Mouse (Mus musculus) forebrain, postnatal 0 days (tissue): ENCODE measurements around the gene Cgas. TPM values are rescaled to one million over a fixed set of nuclear protein-coding genes. Genes with fewer than 3 reads are reported as not detected.

ENCODE experiments used
- ATAC-seq: fragments of 200-750 bp; cut with Nextera tagmentation; 2 replicates; pipeline ENCODE4 v1.8.0; 2017; ENCODE audit warnings: mild to moderate bottlenecking, moderate library complexity
- DNase-seq: peaks from one replicate; pipeline ENCODE4 v3.0.0-alpha.2; 2015
- H3K27ac ChIP-seq: fragments of 300-500 bp; sonication (generic); 2 replicates; pipeline ENCODE4 v1.5.1; 2014; ENCODE audit warnings: low read depth, mild to moderate bottlenecking, antibody characterized with exemption, low read length, moderate library complexity, mixed read lengths
- H3K27me3 ChIP-seq: fragments of 300-500 bp; sonication (generic); 2 replicates; pipeline ENCODE4 v1.6.1; 2014; ENCODE audit warnings: mild to moderate bottlenecking, low read length, mixed read lengths; ENCODE audit not compliant: insufficient read depth
- H3K36me3 ChIP-seq: fragments of 300-500 bp; sonication (generic); 2 replicates; pipeline ENCODE4 v1.6.1; 2014; ENCODE audit warnings: mild to moderate bottlenecking, moderate library complexity; ENCODE audit not compliant: insufficient read depth
- H3K4me1 ChIP-seq: fragments of 300-500 bp; sonication (generic); 2 replicates; pipeline ENCODE4 v1.6.1; 2014; ENCODE audit warnings: antibody characterized with exemption; ENCODE audit not compliant: insufficient read depth
- H3K4me2 ChIP-seq: fragments of 300-500 bp; sonication (generic); 2 replicates; pipeline ENCODE4 v1.6.1; 2014; ENCODE audit warnings: low read depth, mild to moderate bottlenecking, moderate library complexity
- H3K4me3 ChIP-seq: fragments of 300-500 bp; sonication (generic); 2 replicates; pipeline ENCODE4 v1.5.1; 2014; ENCODE audit warnings: low read depth, low read length, mixed read lengths
- H3K9ac ChIP-seq: fragments of 300-500 bp; sonication (generic); 2 replicates; pipeline ENCODE4 v1.6.1; 2014; ENCODE audit warnings: mild to moderate bottlenecking
- H3K9me3 ChIP-seq: fragments of 300-500 bp; sonication (generic); 2 replicates; pipeline ENCODE4 v1.6.1; 2016; ENCODE audit warnings: low read length
- CTCF ChIP-seq: sonication (generic); IDR thresholded peaks from 2 replicates; pipeline ENCODE4 v1.5.1; 2016; ENCODE audit warnings: antibody characterized with exemption, control low read depth, low read depth
- WGBS: fragments of 180-500 bp; shearing (Covaris S2); extraction: QIAGEN DNeasy Blood & Tissue Kit; methylation state at CpG from one replicate; pipeline ENCODE4 v1.1.7; 2014; 5-methylcytosine and 5-hydroxymethylcytosine counted together
- polyA plus RNA-seq: library from polyadenylated mRNA; unstranded; fragments of >200 nt; fragmentation: Nextera tagmentation; extraction: Ambion mirVana; gene quantifications from 2 replicates; pipeline ENCODE4 v1.2.1, GENCODE M21; 2015
- total RNA-seq: library from RNA; depleted of rRNA; stranded (reverse); fragments of >200 nt; gene quantifications from 2 replicates; pipeline ENCODE4 v1.2.3, GENCODE M21; 2014

The Cgas gene
- total and polyA plus RNA-seq, 2 experiments from 2014 or later = 0.47 to 0.90 TPM

DNA sequence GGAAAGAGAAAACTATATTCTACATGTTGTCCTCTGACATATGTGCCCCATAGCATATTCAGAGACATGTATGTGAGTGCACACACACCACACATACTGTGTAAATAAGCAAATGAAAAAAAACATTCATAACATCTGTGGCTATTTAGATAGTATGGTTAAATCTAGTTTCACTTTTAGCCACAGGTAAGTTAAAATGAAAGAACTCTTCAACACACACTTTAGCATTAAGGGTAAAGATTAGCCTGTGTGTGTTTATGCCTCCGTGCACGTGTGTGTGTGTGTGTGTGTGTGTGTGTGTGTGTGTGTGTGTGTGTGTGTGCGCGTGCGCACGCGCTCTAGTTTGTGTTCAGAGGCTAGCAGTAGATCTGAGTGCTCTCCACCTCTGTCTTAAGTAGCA is 41.4 kb downstream of the Cgas start:
- Histone ChIP-seq H3K4me2 (no peak overlapping the region), H3K9ac (no peak overlapping the region), H3K36me3 (no peaks in the 10 kb centered on the region), H3K9me3 (no peaks in the 10 kb centered on the region), H3K27ac (no peak overlapping the region), H3K27me3 (peaks cover 11% of the 10 kb centered on the region; the same call in 1 of the 2 replicates), H3K4me3 (no peak overlapping the region), H3K4me1 (no peaks in the 10 kb centered on the region)
- no peak for DNase-seq
- no peak for TF ChIP-seq CTCF
- ATAC-seq = no peak
- 86% methylated on average over 7 of the region's 7 CpGs for WGBS

DNA sequence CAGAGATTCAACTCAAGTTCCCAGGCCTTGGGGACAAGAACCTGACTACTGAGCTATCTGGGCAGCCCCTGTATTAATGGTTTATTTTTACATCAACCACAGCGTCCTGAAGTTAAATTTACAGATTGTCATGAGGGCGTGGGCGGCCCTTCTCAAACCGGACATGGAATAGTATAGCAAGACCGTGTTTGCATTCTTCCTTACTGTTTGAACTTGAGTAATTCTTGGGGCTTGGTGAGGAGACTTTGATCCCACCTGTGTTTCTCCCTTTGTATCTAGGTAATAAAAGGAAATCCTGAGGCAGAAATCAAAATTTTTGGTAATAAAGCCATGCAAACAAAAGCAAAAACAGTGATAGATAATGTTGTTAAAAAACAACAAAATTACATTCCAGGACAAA is 42.5 kb downstream of the Cgas start:
- Histone ChIP-seq H3K9me3 (no peaks in the 10 kb centered on the region), H3K4me1 (no peaks in the 10 kb centered on the region), H3K9ac (no peak overlapping the region), H3K4me3 (no peak overlapping the region), H3K36me3 (no peaks in the 10 kb centered on the region), H3K27me3 (peaks cover 22% of the 10 kb centered on the region), H3K4me2 (no peak overlapping the region), H3K27ac (no peak overlapping the region)
- TF ChIP-seq CTCF = no peak
- WGBS = 86% methylated on average over 5 of the region's 5 CpGs
- no peak for ATAC-seq
- DNase-seq = no peak

DNA sequence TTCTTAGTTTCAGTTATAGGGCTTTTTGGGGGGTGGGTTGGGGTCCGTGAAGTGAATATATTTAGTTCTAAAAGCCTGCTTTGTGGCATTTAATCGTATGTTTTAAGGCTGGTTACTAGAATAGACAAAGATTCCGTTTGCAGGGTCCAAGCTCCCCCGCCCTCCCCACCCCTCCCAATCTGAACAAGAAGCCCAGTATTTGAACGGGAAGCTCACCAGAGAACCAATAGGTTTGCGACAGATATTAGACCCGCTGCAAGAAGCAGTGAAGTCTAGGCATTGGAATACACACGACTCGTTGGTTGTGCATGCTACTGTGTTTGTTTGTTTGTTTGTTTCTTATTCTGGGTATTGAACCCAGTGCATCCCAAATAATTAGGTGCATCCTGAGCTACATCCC is 46.5 kb downstream of the Cgas start:
- H3K27ac ChIP-seq = no peak overlapping the region
- WGBS = 59% methylated on average over 9 of the region's 9 CpGs
- no peak overlapping the region for H3K4me3 ChIP-seq
- H3K27me3 ChIP-seq = peaks cover 44% of the 10 kb centered on the region
- H3K9ac ChIP-seq = no peak overlapping the region
- H3K4me2 ChIP-seq = no peak overlapping the region; the same call in 1 of the 2 replicates
- no peak for TF ChIP-seq CTCF
- H3K4me1 ChIP-seq = no peaks in the 10 kb centered on the region
- ATAC-seq (no peak), DNase-seq (no peak)
- no peaks in the 10 kb centered on the region for H3K9me3 ChIP-seq
- H3K36me3 ChIP-seq = no peaks in the 10 kb centered on the region

DNA sequence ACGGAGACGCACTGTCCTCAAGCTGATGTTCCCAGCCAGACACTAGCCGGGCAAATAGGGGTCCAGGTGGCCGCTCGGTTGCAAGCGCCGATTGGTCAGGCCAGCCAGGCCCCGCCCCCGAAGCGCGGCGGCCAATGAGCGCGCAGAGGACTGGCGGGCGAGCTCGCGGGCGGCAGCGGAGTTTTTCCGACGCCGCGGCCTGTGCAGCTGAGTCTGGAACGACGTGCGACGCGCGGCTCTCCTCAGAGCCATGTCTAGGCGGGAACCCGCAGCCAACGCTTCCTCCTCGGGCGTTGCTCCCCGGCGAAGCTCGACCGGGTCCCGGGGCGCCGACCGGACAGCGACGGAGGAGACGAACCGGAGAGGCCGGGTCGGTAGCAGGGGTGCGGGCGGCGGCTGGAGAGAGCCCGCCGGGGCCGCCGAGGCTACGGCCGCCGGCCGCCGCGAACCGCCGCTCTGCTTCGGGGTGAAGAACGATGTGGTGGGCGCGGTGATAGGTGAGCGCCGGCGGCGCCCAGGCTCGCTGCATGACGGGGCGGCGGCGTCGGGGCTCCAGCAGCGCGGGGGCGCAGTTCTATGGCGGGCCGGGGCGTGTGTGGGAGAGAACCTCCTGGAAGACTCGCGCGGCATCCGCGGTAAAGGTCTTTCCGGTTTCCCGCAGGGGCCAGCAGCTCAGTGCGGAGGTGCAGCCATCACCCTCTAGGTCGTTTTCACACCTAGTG is 47.2 kb downstream of the Cgas start, which contains the start of gene Ddx43:
Gene Ddx43, plus strand, starts transcription at position 148 of the 722 bp plus-strand sequence.
- peaks cover 44% of the 10 kb centered on the region for H3K27me3 ChIP-seq

DNA sequence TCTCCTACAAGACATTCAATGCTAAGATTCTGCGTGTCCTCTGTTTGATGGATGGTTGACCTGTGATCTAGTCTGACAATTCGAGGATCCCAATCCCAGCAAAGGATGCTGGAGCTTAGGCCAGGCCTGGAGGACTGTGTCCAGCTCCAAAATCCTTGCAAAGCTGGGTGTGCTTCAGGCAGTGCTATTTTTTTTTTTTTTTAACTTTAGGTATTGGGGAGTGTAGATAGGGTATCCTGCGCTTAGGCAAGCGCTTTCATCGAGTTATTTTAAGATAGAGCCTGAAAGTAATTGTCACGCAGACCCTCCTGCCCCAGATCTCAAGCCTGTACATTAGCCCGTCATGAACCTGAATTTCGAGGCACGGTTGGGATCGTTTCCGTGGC is 47.8 kb downstream of the Cgas start:
- Histone ChIP-seq H3K4me1 (no peaks in the 10 kb centered on the region), H3K9ac (no peak overlapping the region), H3K4me3 (peak overlapping the region; percentile 37), H3K4me2 (peak overlapping the region; percentile 49), H3K9me3 (no peaks in the 10 kb centered on the region), H3K36me3 (no peaks in the 10 kb centered on the region), H3K27me3 (peaks cover 44% of the 10 kb centered on the region), H3K27ac (no peak overlapping the region)
- 38% methylated on average over 11 of the region's 11 CpGs for WGBS
- DNase-seq = no peak
- no peak; the same call in 1 of the 2 replicates for ATAC-seq
- TF ChIP-seq CTCF = no peak

More for the DNA sequence above, 47.2 kb downstream of the Cgas start, which contains the start of gene Ddx43:
- no peak for TF ChIP-seq CTCF
- Histone ChIP-seq H3K4me2 (peak within 1 kb of the TSS; percentile 49), H3K27ac (no peak within 1 kb of the TSS), H3K36me3 (no peaks in the 10 kb centered on the region), H3K9me3 (no peaks in the 10 kb centered on the region), H3K4me3 (peak within 1 kb of the TSS; percentile 37), H3K9ac (0 out of 2 replicates have a peak within 1 kb of the TSS, but pooled peaks have one; percentile 10), H3K4me1 (no peaks in the 10 kb centered on the region)
- ATAC-seq = peak; percentile 95
- WGBS = 7% methylated on average over 88 of the region's 93 CpGs
- peak; percentile 71 for DNase-seq

DNA sequence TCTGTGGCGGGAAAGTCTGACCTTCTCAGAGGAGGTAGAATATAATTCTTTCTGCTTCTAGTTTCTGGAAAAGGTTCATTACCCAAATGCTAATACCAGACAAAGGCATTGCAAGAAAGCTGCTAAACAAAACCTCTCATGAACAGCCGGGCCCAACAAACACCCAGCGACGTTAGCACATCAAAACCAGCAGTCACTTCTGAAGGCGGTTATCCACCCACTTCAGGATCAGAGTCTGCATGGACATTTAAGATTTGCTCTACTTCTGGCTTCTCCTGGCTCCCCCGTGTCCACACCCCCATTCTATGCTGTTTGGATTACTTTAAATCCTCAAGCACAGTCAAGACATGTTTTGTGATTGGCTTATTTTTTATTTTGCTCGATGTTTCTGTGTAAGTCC is 48.4 kb downstream of the Cgas start:
- Histone ChIP-seq H3K27me3 (peaks cover 44% of the 10 kb centered on the region), H3K9me3 (no peaks in the 10 kb centered on the region), H3K4me3 (no peak overlapping the region), H3K27ac (no peak overlapping the region), H3K36me3 (no peaks in the 10 kb centered on the region), H3K4me1 (no peaks in the 10 kb centered on the region), H3K9ac (no peak overlapping the region), H3K4me2 (no peak overlapping the region)
- WGBS = 71% methylated on average over 7 of the region's 7 CpGs
- no peak for TF ChIP-seq CTCF
- no peak for DNase-seq
- no peak for ATAC-seq

DNA sequence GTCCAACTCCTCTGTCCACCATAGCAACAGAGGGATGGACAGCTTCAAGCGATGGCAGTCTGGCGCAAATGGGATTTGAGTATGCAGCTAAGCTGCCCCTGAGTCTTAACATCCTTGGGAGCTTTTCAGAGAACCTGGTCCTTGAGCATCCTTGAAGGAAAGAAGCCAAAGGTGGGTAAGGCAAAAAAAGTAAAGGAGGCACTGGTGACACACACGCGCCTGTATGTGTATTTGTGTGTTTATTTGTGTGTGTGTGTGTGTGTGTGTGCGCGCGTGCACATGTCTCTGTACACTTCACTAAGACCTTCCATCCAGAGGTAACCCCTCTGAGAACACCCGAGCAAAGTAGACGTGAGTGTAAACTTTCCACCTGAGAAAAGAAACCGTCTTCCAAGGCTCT is 49.3 kb downstream of the Cgas start:
- H3K9me3 ChIP-seq = no peaks in the 10 kb centered on the region
- ATAC-seq (no peak), DNase-seq (no peak)
- no peaks in the 10 kb centered on the region for H3K36me3 ChIP-seq
- peaks cover 44% of the 10 kb centered on the region for H3K27me3 ChIP-seq
- no peak overlapping the region for H3K27ac ChIP-seq
- H3K9ac ChIP-seq = no peak overlapping the region
- H3K4me1 ChIP-seq = no peaks in the 10 kb centered on the region
- WGBS = 89% methylated on average over 10 of the region's 10 CpGs
- no peak overlapping the region for H3K4me3 ChIP-seq
- no peak for TF ChIP-seq CTCF
- H3K4me2 ChIP-seq = no peak overlapping the region
